Mouse (Mus musculus) brain, embryonic 14.5 days (tissue): ENCODE data around the gene Nbea.

Experiments
- CTCF ChIP-seq: fragments of 200-500 bp; IDR thresholded peaks from 2 replicates; pipeline ENCODE4 v1.5.1; 2012; ENCODE audit warnings: inconsistent platforms, mild to moderate bottlenecking, moderate library complexity, borderline replicate concordance; ENCODE audit not compliant: insufficient read depth, insufficient read length; ENCODE audit errors: extremely low read depth
- POLR2A ChIP-seq: fragments of 200-500 bp; IDR thresholded peaks from 2 replicates; pipeline ENCODE4 v1.6.1; 2012; ENCODE audit warnings: mild to moderate bottlenecking, inconsistent platforms, borderline replicate concordance; ENCODE audit not compliant: poor library complexity, insufficient read depth, insufficient read length, severe bottlenecking; ENCODE audit errors: extremely low read depth

GRCm38 (mm10) chr3:56188238-56188637 lies 4.7 kb upstream of the Nbea start:
- no peak for TF ChIP-seq POLR2A
- TF ChIP-seq CTCF = no peak
